Mouse (Mus musculus): ENCODE results near the gene Dlg4. TPM values are rescaled to one million over a fixed set of nuclear protein-coding genes. Genes with fewer than 3 reads are reported as not detected.

The Dlg4 gene
- total and polyA plus RNA-seq, 2 experiments from 2014 or later: 14.3 to 230 TPM

- no peaks in the 10 kb centered on the region for H3K9me3 ChIP-seq (ENCODE audit: low read length)
- no peak for TF ChIP-seq CTCF (IDR thresholded peaks at IDR 0.05; ENCODE audit: low read depth)
- DNase-seq (peak; percentile 99), ATAC-seq (peak; percentile 96)
- WGBS: under 1% methylated on average over 40 of the region's 60 CpGs
- H3K4me2 ChIP-seq (ENCODE audit: low read depth): peak overlapping the region; percentile 89
- H3K36me3 ChIP-seq (ENCODE audit: insufficient read depth): peaks cover 31% of the 10 kb centered on the region
- H3K4me1 ChIP-seq (ENCODE audit: insufficient read depth): peaks cover 14% of the 10 kb centered on the region
- peak overlapping the region; percentile 89 for H3K4me3 ChIP-seq (ENCODE audit: low read depth, low read length)
- H3K27ac ChIP-seq (ENCODE audit: low read depth, low read length): peak overlapping the region; percentile 99
- peak overlapping the region; percentile 95 for H3K9ac ChIP-seq
- H3K27me3 ChIP-seq (ENCODE audit: insufficient read depth, low read length): no peaks in the 10 kb centered on the region
These were observed 36.3 kb upstream of the Dlg4 start for GRCm38 (mm10) chr11:69980196-69981140.

- Histone ChIP-seq H3K27me3 (ENCODE audit: insufficient read depth, low read length) (no peaks in the 10 kb centered on the region), H3K9me3 (ENCODE audit: low read length) (no peaks in the 10 kb centered on the region), H3K4me1 (ENCODE audit: insufficient read depth) (peaks cover 14% of the 10 kb centered on the region), H3K9ac (peak within 1 kb of the TSS; percentile 95), H3K27ac (ENCODE audit: low read depth, low read length) (peak within 1 kb of the TSS; percentile 99), H3K4me3 (ENCODE audit: low read depth, low read length) (peak within 1 kb of the TSS; percentile 89), H3K4me2 (ENCODE audit: low read depth) (peak within 1 kb of the TSS; percentile 89), H3K36me3 (ENCODE audit: insufficient read depth) (peaks cover 28% of the 10 kb centered on the region)
- DNase-seq (peak; percentile 28), ATAC-seq (no peak)
- TF ChIP-seq CTCF (IDR thresholded peaks at IDR 0.05; ENCODE audit: low read depth): no peak
- under 1% methylated on average over 41 of the region's 43 CpGs for WGBS
These were observed 35.5 kb upstream of the Dlg4 start, which contains the start of gene Ctdnep1 for GRCm38 (mm10) chr11:69981141-69981762. Ctdnep1 (plus strand) TSS chr11:69981156.

- Histone ChIP-seq H3K36me3 (ENCODE audit: insufficient read depth) (peaks cover 34% of the 10 kb centered on the region), H3K4me2 (ENCODE audit: low read depth) (peak within 1 kb of the TSS; percentile 74), H3K9ac (peak within 1 kb of the TSS; percentile 95), H3K27me3 (ENCODE audit: insufficient read depth, low read length) (no peaks in the 10 kb centered on the region), H3K27ac (ENCODE audit: low read depth, low read length) (peak within 1 kb of the TSS; percentile 99), H3K9me3 (ENCODE audit: low read length) (no peaks in the 10 kb centered on the region), H3K4me3 (ENCODE audit: low read depth, low read length) (peak within 1 kb of the TSS; percentile 89), H3K4me1 (ENCODE audit: insufficient read depth) (peaks cover 14% of the 10 kb centered on the region)
- ATAC-seq (no peak), DNase-seq (no peak)
- no peak for TF ChIP-seq CTCF (IDR thresholded peaks at IDR 0.05; ENCODE audit: low read depth)
- 58% methylated on average over 8 of the region's 8 CpGs for WGBS
These were observed 34.5 kb upstream of the Dlg4 start, which contains the start of gene Elp5 for GRCm38 (mm10) chr11:69982225-69982624. Elp5 (minus strand) TSS chr11:69982517.

- Histone ChIP-seq H3K9ac (peak overlapping the region; percentile 95; the same call in 1 of the 2 replicates), H3K4me3 (ENCODE audit: low read depth, low read length) (no peak overlapping the region), H3K27ac (ENCODE audit: low read depth, low read length) (no peak overlapping the region), H3K4me2 (ENCODE audit: low read depth) (peak overlapping the region; percentile 74), H3K36me3 (ENCODE audit: insufficient read depth) (peaks cover 35% of the 10 kb centered on the region), H3K4me1 (ENCODE audit: insufficient read depth) (peaks cover 14% of the 10 kb centered on the region), H3K27me3 (ENCODE audit: insufficient read depth, low read length) (no peaks in the 10 kb centered on the region), H3K9me3 (ENCODE audit: low read length) (no peaks in the 10 kb centered on the region)
- DNase-seq: no peak
- ATAC-seq: no peak
- TF ChIP-seq CTCF (IDR thresholded peaks at IDR 0.05; ENCODE audit: low read depth): no peak
- 22% methylated on average over 5 of the region's 5 CpGs for WGBS
These were observed 33.9 kb upstream of the Dlg4 start for GRCm38 (mm10) chr11:69982877-69983276.

GRCm38 (mm10) chr11:69983377-69983776 lies 33.4 kb upstream of the Dlg4 start:
- H3K4me2 ChIP-seq (ENCODE audit: low read depth): 0 out of 2 replicates have a peak overlapping the region, but pooled peaks have one; percentile 74

GRCm38 (mm10) chr11:69984431-69984830 lies 32.3 kb upstream of the Dlg4 start:
- TF ChIP-seq CTCF (IDR thresholded peaks at IDR 0.05; ENCODE audit: low read depth): no peak
- Histone ChIP-seq H3K4me3 (ENCODE audit: low read depth, low read length) (no peak overlapping the region), H3K9ac (no peak overlapping the region), H3K9me3 (ENCODE audit: low read length) (no peaks in the 10 kb centered on the region), H3K36me3 (ENCODE audit: insufficient read depth) (peaks cover 51% of the 10 kb centered on the region), H3K4me1 (ENCODE audit: insufficient read depth) (peaks cover 11% of the 10 kb centered on the region), H3K4me2 (ENCODE audit: low read depth) (no peak overlapping the region), H3K27me3 (ENCODE audit: insufficient read depth, low read length) (no peaks in the 10 kb centered on the region), H3K27ac (ENCODE audit: low read depth, low read length) (no peak overlapping the region)
- WGBS: 90% methylated on average over 8 of the region's 8 CpGs
- ATAC-seq (no peak), DNase-seq (no peak)

More at GRCm38 (mm10) chr11:69983377-69983776, 33.4 kb upstream of the Dlg4 start:
- Histone ChIP-seq H3K9me3 (ENCODE audit: low read length) (no peaks in the 10 kb centered on the region), H3K9ac (no peak overlapping the region), H3K27me3 (ENCODE audit: insufficient read depth, low read length) (no peaks in the 10 kb centered on the region), H3K27ac (ENCODE audit: low read depth, low read length) (no peak overlapping the region), H3K36me3 (ENCODE audit: insufficient read depth) (peaks cover 40% of the 10 kb centered on the region), H3K4me3 (ENCODE audit: low read depth, low read length) (no peak overlapping the region), H3K4me1 (ENCODE audit: insufficient read depth) (peaks cover 14% of the 10 kb centered on the region)
- no peak for TF ChIP-seq CTCF (IDR thresholded peaks at IDR 0.05; ENCODE audit: low read depth)
- 80% methylated on average over 4 of the region's 4 CpGs for WGBS
- ATAC-seq: no peak
- DNase-seq: no peak

Data from forebrain, postnatal 0 days (tissue).